Mouse (Mus musculus) granulocyte monocyte progenitor cell, adult 5-6 weeks (primary cell): ENCODE measurements around the gene Iars2. TPM values are rescaled to one million over a fixed set of nuclear protein-coding genes. Genes with fewer than 3 reads are reported as not detected.

ENCODE experiments used
- ATAC-seq: replicated peaks from 2 replicates; pipeline ENCODE4 v1.8.0; 2016; ENCODE audit warnings: mild to moderate bottlenecking, moderate TSS enrichment, inconsistent platforms; ENCODE audit not compliant: poor library complexity, severe bottlenecking
- total RNA-seq, 2 experiments: library from RNA; stranded (forward) in 1 of 2; stranded (reverse) in 1 of 2; fragments of 200-712, 200-1000 nt in 1 of 2; fragments of >200 nt in 1 of 2; fragmentation: Nextera tagmentation in 1 of 2; gene quantifications; 2 replicates each; pipeline ENCODE4 v1.2.3; 2014 to 2017

Gene Iars2
- total RNA-seq, 2 experiments from 2014 or later = 44.6 to 48.4 TPM

DNA sequence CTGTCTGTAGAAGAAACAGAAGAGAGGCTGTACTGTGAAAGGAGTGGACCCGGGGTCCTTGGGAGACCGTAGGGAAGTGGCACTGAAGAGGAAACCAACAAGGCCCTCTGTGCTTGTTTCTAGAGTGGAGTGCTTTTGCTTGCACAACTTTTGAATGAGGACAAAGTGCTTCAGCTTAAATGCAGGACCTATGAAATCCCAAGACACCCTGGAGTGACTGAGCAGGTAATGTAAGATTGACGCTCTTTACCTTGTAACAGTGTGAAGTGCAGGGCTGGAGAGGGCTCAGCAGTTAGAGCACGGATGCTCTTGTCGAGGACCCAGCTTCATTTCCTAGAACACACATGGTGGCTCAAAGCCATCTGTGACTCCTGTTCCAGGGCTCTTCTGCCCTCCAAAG, 93.4 kb downstream of the Iars2 start:
- peak; percentile 30 for ATAC-seq

Other genes starting within 250 kb of the Iars2 start
- 51.7 and 54.4 TPM in 2 replicates for gene Rab3gap2, start 125.3 kb downstream of the Iars2 start, total RNA-seq (2014; fragmentation: Nextera tagmentation)
- gene Rab3gap2, start 125.3 kb downstream of the Iars2 start, total RNA-seq (2017) = 58.0 and 59.6 TPM in 2 replicates
- gene Bpnt1, start 2.8 kb upstream of the Iars2 start, total RNA-seq (2014; fragmentation: Nextera tagmentation) = 14.1 and 17.6 TPM in 2 replicates
- gene Bpnt1, start 2.8 kb upstream of the Iars2 start, total RNA-seq (2017) = 18.6 and 28.0 TPM in 2 replicates
- 87.1 and 119 TPM in 2 replicates for gene Eprs, start 33.6 kb upstream of the Iars2 start, total RNA-seq (2014; fragmentation: Nextera tagmentation)
- gene Eprs, start 33.6 kb upstream of the Iars2 start, total RNA-seq (2017) = 248 and 270 TPM in 2 replicates
- not detected in 2 replicates for gene Slc30a10, start 125.5 kb upstream of the Iars2 start, total RNA-seq (2014; fragmentation: Nextera tagmentation)
- not detected in 2 replicates for gene Slc30a10, start 125.5 kb upstream of the Iars2 start, total RNA-seq (2017)